In the genomic region with DNA sequence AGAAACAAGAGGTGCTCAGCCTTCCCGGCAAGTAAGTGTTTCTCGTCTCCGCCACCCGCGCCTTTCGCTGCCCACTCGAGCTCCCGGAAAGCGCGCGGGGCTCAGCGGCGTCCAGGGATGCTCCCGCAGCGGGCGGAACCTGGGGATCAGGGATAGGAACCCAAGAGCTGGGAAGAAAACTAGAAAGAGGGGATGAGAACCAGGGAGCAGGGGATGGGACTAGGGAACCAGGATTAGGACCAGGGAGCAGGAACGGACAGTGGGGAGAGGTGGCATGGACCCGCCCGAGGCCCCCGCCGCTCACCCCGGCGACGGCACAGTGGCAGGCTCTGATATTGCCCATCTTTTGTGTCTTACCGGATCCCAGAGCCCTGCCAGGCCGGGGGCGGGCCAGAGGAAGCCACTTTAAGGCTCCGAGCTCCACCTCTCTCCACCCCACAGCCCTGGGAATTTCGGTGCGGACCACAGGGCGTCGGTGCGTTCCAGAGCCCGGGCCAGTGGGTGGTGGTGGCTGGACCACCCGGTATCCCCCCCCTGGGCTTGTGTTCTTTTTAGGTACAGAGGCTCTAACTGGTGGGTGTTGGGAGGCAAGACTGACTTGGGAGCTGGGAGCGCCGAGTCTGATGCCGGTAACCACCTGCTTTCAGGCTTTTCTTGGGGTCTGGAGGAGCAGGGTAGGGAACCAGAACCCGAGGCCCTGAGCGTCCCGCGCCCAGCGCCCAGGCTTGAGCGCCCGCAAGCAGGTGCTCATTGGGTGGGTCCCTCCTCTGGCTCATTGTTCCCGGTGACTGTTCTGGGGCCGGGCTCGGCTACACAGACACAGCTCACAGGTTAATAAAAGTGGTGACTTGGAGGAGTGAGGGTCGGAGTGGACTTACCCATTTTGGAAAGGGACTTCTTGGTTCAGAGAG, we compare ENCODE assay signal across 8 mouse cellular contexts. TPM values are rescaled to one million over a fixed set of nuclear protein-coding genes. Genes with fewer than 3 reads are reported as not detected.
DNase-seq lines count a peak whose midpoint lies in the region; ATAC-seq and TF ChIP-seq lines count a peak whose summit lies in the region.

No protein-coding gene starts in this region.

- ATAC-seq in granulocyte monocyte progenitor cell, adult 5-6 weeks (replicated peaks; ENCODE audit: poor library complexity, severe bottlenecking): peak; percentile 14; the same call in 1 of the 2 replicates
- peak; percentile 68 for ATAC-seq in lung, postnatal 0 days

- peak overlapping the region; percentile 73 for H3K4me3 ChIP-seq in heart, embryonic 10.5 days
- peak overlapping the region; percentile 42 for H3K4me3 ChIP-seq in lung, postnatal 0 days (ENCODE audit: low read depth, low read length)

- DNase-seq in heart, embryonic 10.5 days (ENCODE audit: low spot score): peak; percentile 75
- DNase-seq in heart, postnatal 36 days: no peak
- DNase-seq in cerebellum, postnatal 36 days: peak; percentile 17 to 21
- peak; percentile 33 to 40 for DNase-seq in layer of hippocampus, postnatal 25 days (ENCODE audit: extremely low spot score in 1 of 2, low spot score in 1 of 2)
- peak; percentile 17 for DNase-seq in lung, postnatal 0 days (ENCODE audit: low spot score)
- peak; percentile 41 for DNase-seq in right cerebral cortex, postnatal 14 days
- no peak for DNase-seq in spleen, adult 12 weeks (ENCODE audit: low spot score)

- peak overlapping the region; percentile 62 for H3K4me2 ChIP-seq in lung, postnatal 0 days (replicated peaks; ENCODE audit: low read depth, low read length)

- peak overlapping the region; percentile 26; the same call in 1 of the 2 replicates for H3K9ac ChIP-seq in lung, postnatal 0 days (replicated peaks; ENCODE audit: low read depth)

- no peaks in the 10 kb centered on the region for H3K36me3 ChIP-seq in heart, embryonic 10.5 days
- no peaks in the 10 kb centered on the region for H3K36me3 ChIP-seq in lung, postnatal 0 days (ENCODE audit: insufficient read depth, low read length)

- no peak for TF ChIP-seq CTCF in lung, postnatal 0 days (IDR thresholded peaks at IDR 0.05)

- no peaks in the 10 kb centered on the region for H3K9me3 ChIP-seq in heart, embryonic 10.5 days
- no peaks in the 10 kb centered on the region for H3K9me3 ChIP-seq in lung, postnatal 0 days (ENCODE audit: low read length)

- peaks cover 36% of the 10 kb centered on the region for H3K27me3 ChIP-seq in heart, embryonic 10.5 days (ENCODE audit: insufficient read depth, poor library complexity, severe bottlenecking)
- H3K27me3 ChIP-seq in lung, postnatal 0 days (replicated peaks; ENCODE audit: insufficient read depth, low read length): peaks cover 12% of the 10 kb centered on the region; the same call in 1 of the 2 replicates

- intact Hi-C loops in heart, postnatal 36 days (cut with DNase I): no loop called here

- TF ChIP-seq EP300 in lung, postnatal 0 days (IDR thresholded peaks at IDR 0.05): no peak

- H3K4me1 ChIP-seq in heart, embryonic 10.5 days: peaks cover 9% of the 10 kb centered on the region
- H3K4me1 ChIP-seq in lung, postnatal 0 days (ENCODE audit: insufficient read depth, low read depth, low read length): no peaks in the 10 kb centered on the region

- H3K27ac ChIP-seq in heart, embryonic 10.5 days: peak overlapping the region; percentile 67
- H3K27ac ChIP-seq in lung, postnatal 0 days (ENCODE audit: low read length): no peak overlapping the region

- WGBS in heart, embryonic 10.5 days: 1% methylated on average over 49 of the region's 49 CpGs
- under 1% methylated on average over 48 of the region's 49 CpGs for WGBS in lung, postnatal 0 days

RNA-seq across cellular contexts. Expression of a gene that starts 0.7 kb away (rescaled TPM):
- polyA plus RNA-seq in heart, embryonic 10.5 days (2016; fragmentation: Nextera tagmentation; extraction: Ambion mirVana): 17.0 and 22.7 TPM in 2 replicates
- 10 to 100 TPM; 16.2 to 19.5 TPM for total RNA-seq in heart, postnatal 36 days (2021)
- total RNA-seq in granulocyte monocyte progenitor cell, adult 5-6 weeks (2014; fragmentation: Nextera tagmentation): not detected in 2 replicates
- 0.10 TPM in 1 of 2 replicates, not detected in the other for total RNA-seq in granulocyte monocyte progenitor cell, adult 5-6 weeks (2017)
- total RNA-seq in layer of hippocampus, postnatal 25 days (2021): 10 to 100 TPM; 50.6 to 77.6 TPM
- polyA plus RNA-seq in lung, postnatal 0 days (2015; fragmentation: Nextera tagmentation; extraction: Ambion mirVana): 7.4 and 11.1 TPM in 2 replicates

Comparison
In these comparisons a context has a peak if more than half of its experiments do, and no peak if none do; other contexts are left out.
1. DNase-seq: peak in heart, embryonic 10.5 days (single experiment), cerebellum, postnatal 36 days (2 of 2), layer of hippocampus, postnatal 25 days (2 of 2), lung, postnatal 0 days (single experiment) and right cerebral cortex, postnatal 14 days (single experiment); none in heart, postnatal 36 days (0 of 2) and spleen, adult 12 weeks (single experiment).
2. RNA of a gene that starts 0.7 kb away (total RNA-seq): 50.6 to 77.6 TPM in layer of hippocampus, postnatal 25 days and 16.2 to 19.5 TPM in heart, postnatal 36 days; 0.10 TPM in granulocyte monocyte progenitor cell, adult 5-6 weeks; every median in the first group is over 10 times any median in the second.